Mouse (Mus musculus) inflammation-experienced regulatory T-cells, adult 6 months (primary cell): ENCODE results near the gene Lgi4. TPM values are rescaled to one million over a fixed set of nuclear protein-coding genes. Genes with fewer than 3 reads are reported as not detected.
A peak's percentile ranks its signal among the peaks of the same experiment; 100 is the strongest.

ENCODE experiments used
- ATAC-seq: one replicate; pipeline ENCODE4 v1.8.0; 2017
- polyA plus RNA-seq, 3 experiments: library from polyadenylated mRNA; unstranded; fragments of 100-300 nt; shearing (Covaris generic); gene quantifications; one replicate each; pipeline ENCODE4 v1.2.1; 2017

Gene Lgi4
- polyA plus RNA-seq, 3 experiments from 2014 or later, result 0.09 to 0.13 TPM; not detected in 1

DNA sequence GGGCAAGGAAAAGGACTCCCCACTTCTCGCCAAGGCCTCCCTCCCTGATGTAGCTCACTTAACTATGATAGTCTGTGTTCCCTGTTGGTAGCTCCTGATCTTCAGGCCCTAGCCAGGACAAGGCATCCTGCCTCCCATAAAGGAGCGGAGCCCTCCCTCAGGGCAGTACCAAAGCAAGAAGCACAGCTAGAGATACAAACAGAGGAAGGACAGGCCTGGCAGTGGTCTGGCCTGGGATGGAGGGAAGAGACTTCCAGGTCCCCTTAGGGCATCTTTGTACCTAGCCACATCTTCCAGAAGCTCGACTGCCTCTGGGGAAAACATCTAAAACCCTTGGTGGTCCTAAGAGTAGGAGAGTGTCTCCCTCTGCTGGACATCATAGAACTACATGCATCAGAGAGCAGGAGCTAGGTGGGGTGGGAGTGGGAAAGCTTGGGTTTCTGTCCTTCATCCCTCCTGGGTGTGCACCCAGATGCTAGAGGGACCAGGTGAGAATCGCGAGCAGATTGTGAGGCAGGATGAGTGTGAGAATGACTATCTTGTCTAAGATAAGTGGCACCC, 18.8 kb downstream of the Lgi4 start:
- ATAC-seq, result no peak

- no peak for ATAC-seq
These were observed 20.5 kb downstream of the Lgi4 start for GRCm38 (mm10) chr7:31079670-31080069.

- ATAC-seq, result no peak
These were observed 21.5 kb downstream of the Lgi4 start for GRCm38 (mm10) chr7:31080611-31081010.

DNA sequence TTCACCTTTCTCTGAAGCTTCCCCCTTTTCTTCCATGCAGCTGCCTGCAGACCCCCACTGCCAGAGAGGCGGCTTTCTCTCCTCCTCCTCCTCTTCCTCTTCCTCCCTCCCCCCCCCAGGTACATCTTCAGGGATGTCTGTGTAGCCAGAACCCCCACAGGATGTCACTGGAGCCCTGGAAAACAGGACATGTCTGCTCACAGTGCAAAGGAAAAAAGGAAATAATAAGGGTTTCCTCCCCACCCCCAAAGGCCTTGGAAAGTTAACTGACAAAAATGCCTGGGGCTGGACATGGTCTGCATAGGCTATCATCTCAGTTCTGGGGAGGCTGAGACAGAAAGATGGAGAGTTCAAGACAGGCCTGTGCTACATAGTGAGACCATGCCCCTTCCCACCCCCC, 22.0 kb downstream of the Lgi4 start:
- ATAC-seq, result no peak

- ATAC-seq, result no peak
These were observed 23.0 kb downstream of the Lgi4 start for GRCm38 (mm10) chr7:31082106-31082505.

GRCm38 (mm10) chr7:31082831-31083588, 23.9 kb downstream of the Lgi4 start:
- ATAC-seq, result no peak

DNA sequence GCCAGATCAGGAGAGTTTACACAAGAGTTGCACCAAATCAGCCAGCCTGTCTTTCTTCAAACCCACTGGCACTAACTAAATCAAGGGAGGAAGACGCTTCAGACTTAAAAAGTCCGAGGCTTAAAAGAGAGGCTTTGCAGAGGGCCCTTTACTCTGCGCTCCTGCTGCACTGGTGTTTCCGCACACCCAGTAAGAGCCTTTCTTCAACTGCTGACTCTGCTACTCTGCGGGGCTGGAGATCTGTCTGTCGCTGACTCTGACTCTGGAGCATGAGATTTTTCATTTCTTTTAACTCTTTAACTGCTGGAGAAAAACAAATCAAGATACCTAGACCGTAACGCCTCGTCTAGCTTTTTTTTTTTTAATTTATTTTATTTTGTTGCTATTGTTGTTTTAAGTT, 25.0 kb downstream of the Lgi4 start:
- ATAC-seq, result no peak

DNA sequence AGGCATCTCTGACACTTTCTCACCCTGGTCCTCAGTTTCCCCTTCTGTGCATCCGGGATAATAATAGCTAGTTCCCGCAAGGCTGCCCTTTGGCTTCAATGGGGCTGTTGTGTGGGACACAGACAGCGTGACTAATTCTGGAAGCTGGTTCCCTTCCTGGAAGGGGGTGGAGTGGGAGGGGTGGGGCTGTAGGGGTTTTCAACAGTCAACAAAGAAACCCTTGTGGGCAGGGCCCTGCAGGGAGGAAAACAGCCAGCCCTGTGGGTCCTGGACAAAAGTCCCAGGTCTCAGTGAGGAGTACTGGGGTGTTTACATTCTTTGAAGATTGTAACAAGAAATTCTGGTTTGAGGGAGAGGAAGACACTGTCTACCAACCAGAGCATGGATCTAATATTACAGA, 26.0 kb downstream of the Lgi4 start:
- ATAC-seq, result no peak

GRCm38 (mm10) chr7:31086175-31086755, 27.1 kb downstream of the Lgi4 start:
- no peak for ATAC-seq

DNA sequence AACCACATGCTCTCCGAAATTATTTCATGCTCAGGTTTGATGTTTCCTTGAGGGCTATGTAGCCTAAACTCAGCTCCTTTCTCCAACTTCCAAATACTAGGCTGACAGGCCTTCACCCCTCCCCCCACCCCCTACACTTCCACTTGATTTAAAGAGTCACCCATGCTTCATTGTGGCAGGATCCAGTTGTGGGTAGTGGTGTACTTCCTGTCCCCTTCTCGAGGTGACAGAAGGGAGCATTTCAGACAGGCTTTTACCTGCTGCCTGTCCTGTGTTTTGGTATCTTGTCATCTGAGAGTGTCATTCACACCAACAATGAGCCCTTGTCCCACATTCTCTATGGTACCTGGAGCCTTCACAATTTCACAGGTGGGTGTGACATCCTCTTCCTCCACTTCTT, 28.1 kb downstream of the Lgi4 start:
- ATAC-seq, result peak; percentile 55

DNA sequence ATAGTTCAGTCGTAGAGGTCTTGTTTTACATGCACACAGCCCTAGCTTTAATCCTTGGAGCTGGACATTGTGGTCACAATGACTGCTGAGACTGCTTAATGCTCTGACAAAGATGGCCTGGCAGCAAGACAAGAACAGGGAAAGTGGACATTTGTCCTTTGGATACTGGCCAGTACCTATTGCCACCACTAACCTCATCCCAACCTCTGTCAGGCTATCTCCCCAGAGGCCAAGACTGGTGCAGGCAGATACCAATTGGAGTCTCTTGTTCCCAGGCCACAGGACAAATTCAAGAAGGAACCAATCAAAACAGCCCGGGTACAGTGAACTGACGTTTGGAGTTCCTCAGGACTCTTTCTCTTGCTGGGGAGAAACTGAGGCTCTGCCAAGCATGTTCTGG, 29.1 kb downstream of the Lgi4 start:
- no peak for ATAC-seq

- ATAC-seq, result peak; percentile 89
These were observed 30.6 kb downstream of the Lgi4 start for GRCm38 (mm10) chr7:31089721-31090120.

DNA sequence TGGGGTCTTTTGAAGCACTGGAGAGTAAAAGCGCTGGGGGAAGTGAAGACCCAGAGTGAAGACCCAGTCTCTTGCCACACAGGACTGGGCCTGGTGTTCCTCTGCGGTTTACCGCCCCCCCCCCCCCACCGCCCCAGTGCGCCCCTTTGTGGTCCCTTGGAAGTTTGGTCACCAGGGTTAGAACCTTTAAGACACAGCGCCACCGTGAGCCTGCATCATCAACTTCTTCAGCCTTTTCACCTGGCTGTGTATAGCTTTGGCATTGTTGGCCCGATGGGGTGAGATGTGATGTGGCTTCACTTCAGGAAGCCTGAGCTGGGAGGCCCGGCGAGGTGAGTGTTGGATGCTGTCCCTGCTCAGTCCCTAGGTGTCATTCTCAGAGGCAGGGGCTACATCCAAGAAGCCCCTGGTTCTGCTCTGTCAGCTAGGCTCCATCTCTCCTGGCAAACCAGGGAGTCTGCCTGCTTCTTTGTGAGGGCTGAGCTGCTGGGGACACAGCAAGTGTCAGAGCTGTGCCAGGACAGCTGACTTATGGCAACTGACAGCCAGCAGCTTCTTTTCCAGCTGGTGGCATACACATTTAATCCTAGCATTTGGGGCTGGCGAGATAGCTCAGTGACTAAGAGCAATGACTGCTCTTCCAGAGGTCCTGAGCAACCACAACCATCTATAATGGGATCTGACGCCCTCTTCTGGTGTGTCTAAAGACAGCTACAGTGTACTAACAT, 35.8 kb downstream of the Lgi4 start:
- ATAC-seq, result no peak

GRCm38 (mm10) chr7:31096892-31097564, 37.9 kb downstream of the Lgi4 start:
- no peak for ATAC-seq

DNA sequence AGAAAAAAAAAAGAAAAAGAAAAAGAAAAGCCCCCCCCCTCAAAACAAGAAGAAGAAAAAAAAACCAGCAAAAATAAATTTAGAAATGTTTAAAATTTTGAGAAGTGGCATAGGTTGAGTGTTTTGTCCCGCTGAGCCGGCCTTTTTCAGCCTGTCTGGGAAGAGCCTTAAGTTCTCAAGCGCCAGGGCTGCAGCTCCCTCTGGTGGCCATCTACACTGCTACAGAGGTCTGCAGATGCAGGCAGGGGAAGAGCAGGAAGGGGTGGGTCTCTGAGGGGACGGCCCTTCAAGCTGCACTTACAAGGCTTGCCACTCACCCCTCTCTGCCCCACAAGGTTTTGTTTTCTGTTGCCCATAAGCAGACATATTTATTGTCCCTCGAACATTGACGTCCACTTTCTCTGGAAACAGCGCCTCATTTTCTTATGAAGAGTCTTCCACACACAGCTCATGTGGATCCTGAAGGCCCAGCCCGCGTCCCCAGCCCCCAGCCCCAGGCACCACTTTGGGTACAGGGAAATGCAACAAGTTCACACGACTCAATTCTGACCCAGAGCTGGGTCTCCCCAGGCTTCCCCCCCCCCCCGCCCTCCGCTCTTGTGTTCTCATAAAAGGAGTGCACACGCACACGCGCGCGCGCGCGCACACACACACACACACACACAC, 38.6 kb downstream of the Lgi4 start:
- ATAC-seq, result peak; percentile 99

DNA sequence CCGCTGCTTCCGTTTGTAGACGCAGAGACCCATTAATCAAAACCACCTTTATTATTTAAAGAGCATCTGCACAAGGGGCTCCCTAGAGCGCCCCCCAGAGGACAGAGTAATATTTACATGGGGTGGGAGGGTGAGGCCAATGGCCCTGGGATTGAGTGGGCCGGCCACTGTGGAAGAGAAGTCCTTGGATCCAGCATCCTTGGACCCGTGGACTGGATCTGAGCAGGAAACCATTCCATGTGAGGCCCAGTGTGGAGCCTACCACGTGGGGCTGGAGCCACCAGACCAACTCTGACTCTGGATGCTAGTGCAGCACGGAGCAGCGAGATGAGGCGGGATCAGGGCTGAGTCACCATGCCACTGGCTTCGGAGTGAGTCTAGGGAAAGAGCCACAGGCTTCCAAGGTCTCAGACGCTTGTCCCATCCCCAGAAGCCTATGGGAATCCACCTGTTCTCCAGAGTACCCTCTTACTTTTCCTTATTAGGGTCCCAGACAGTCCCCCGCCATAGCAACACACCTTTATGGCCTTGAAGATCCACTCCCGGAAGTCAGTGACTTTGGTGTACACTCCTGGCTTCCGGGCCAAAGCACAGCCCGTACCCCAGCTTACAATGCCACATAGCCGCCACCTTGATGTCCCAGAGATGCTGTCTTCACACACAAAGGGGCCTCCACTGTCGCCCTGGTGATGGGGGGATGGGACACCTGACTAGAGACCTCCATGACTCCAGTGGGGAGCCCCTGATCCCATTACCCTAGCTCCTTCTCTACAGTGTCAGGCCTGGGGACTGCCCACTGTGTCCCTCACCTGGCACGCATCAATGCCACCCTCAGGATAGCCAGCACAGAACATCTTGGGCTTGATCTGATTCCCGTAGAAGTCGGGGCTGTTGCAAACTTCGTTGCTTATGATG, 39.8 kb downstream of the Lgi4 start:
- no peak for ATAC-seq

GRCm38 (mm10) chr7:31099612-31099982, 40.5 kb downstream of the Lgi4 start:
- ATAC-seq, result no peak

DNA sequence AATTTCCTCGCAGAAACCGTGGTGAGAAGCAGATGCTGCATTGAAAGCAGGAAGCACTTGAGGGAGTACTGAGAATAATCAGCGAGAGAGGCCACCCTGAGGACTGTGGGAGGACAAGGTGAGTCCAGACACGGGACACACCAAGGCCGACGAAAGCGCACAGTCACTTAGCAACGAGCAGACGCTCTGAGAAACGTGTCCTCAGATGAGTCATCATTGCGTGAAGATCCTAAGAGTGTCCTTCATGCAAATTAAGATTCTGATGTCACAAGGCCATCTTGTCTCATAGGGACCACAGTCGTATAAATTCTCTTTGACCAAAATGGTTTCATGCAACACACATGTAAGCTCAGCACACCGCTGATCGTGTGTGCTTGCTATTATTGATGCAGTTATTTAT, 41.6 kb downstream of the Lgi4 start:
- ATAC-seq, result no peak

DNA sequence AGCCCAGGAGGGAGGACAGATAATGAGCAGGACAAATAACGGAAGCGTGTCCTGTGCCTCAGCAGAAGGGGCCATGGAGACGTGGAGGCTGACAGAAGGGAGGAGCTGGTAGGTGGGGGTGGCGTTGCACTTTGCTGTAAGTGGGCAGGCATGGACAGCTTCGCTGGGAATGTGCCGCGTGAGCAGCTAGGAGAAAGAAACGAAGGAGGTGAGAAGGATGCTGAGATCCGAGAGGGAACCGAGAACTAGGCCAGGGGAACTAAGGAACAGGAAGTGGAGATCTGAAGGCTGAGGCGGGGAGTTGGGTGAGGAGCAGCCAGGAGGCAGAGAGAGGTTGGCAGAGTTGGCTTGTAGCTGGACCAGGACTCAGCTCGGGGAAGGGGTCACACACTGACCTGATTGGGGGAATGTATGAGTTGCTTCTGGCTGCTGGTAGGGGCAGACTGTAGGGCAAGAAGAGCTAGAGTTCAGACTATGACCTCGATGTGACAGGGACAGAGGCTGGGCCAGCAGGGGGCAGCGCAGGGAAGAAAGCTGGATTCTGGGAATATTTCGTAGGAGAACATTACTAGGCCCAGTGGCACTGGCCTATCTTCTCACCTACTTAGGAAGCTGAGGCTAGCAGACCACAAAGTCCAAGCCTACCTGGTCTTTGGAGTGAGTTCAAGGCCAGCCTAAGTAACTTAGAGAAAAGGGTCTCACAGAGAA, 46.1 kb downstream of the Lgi4 start:
- ATAC-seq, result no peak

DNA sequence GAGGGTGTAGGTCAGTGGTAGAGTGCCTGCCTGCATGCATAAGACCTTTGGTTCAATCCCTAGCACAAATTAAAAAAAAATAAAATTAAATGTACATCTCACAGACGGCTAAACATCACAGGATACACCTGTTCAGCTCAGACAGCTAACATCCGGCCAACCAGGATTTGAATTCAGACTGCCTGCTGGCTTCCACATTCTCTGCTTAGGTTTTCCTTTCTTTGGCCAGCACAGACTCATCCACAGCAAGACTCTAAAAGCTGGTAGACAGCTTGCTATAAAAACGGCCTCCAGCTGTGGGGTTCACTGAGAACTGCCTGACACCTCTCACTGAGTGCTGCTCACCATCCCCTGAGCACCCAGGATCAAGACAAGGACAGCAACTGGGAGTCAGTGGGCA, 47.0 kb downstream of the Lgi4 start:
- no peak for ATAC-seq

DNA sequence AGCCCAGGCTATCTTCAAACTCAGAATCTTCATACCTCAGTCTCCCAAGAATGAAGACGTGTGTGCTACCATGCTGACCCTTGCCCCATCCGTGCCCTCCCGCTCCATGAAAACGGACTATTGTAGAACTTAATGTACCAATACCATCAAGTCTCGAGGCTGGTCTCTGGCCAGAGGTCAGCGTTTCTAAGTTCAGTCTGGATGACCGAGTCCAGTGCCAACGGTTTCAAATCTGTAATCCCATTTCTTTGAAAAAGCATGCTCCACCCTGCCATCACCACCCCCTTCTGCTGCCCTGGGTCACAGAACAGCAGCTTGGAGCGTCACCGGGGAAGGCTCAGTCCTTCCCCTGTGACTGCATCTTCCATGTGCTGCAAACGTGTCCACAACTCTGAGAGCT, 48.6 kb downstream of the Lgi4 start:
- ATAC-seq, result no peak
